12 mouse cellular contexts compared by ENCODE assay signal in genomic region chr10:111559341-111560246, GRCm38 (mm10). TPM values are rescaled to one million over a fixed set of nuclear protein-coding genes. Genes with fewer than 3 reads are reported as not detected.
DNase-seq lines count a peak whose midpoint lies in the region; ATAC-seq and TF ChIP-seq lines count a peak whose summit lies in the region.
"Had no signal": no experiment of that assay in that cellular context is flagged by ENCODE, and none has a peak within 500 bp of the region (broad histone marks: within the 10 kb centered on the region; RNA-seq: fewer than 3 reads in every experiment).

No protein-coding gene starts in this region.

- H3K36me3 ChIP-seq in heart, embryonic 11.5 days (ENCODE audit: control insufficient read depth, insufficient read depth, low read length) = no peaks in the 10 kb centered on the region
- no peaks in the 10 kb centered on the region for H3K36me3 ChIP-seq in lung, postnatal 0 days (ENCODE audit: insufficient read depth, low read length)
- H3K36me3 ChIP-seq: liver, embryonic 15.5 days; neural tube, embryonic 12.5 days had no signal

- no peak for ATAC-seq in heart, embryonic 11.5 days (replicated peaks; ENCODE audit: insufficient number of reproducible peaks, low FRiP score, low TSS enrichment)
- ATAC-seq in lung, postnatal 0 days = peak; percentile 47

- no peaks in the 10 kb centered on the region for H3K9me3 ChIP-seq in heart, embryonic 11.5 days (replicated peaks; ENCODE audit: control insufficient read depth, low read length)
- H3K9me3 ChIP-seq in lung, postnatal 0 days (ENCODE audit: low read length) = no peaks in the 10 kb centered on the region
- H3K9me3 ChIP-seq: liver, embryonic 15.5 days; neural tube, embryonic 12.5 days had no signal

- DNase-seq in heart, postnatal 25 days (ENCODE audit: low spot score) = no peak
- DNase-seq in lung, postnatal 0 days (ENCODE audit: low spot score) = peak; percentile 63
- DNase-seq in lung, postnatal 25 days (ENCODE audit: low spot score) = no peak
- peak; percentile 22 to 52 for DNase-seq in lung, postnatal 4 days
- DNase-seq in thymus, postnatal 36 days = peak; percentile 54 to 79
- DNase-seq in layer of hippocampus, adult 9-11 months = no peak
- no peak for DNase-seq in retina, postnatal 1 day
- DNase-seq: spleen, adult 18-20 months had no signal

- peak overlapping the region; percentile 54 for H3K27ac ChIP-seq in heart, embryonic 11.5 days (ENCODE audit: low read depth, low read length)
- peak overlapping the region; percentile 43; the same call in 1 of the 2 replicates for H3K27ac ChIP-seq in lung, postnatal 0 days (ENCODE audit: low read length)
- H3K27ac ChIP-seq: layer of hippocampus, adult 2 months; liver, embryonic 15.5 days; neural tube, embryonic 12.5 days had no signal

- no peak for TF ChIP-seq CTCF in lung, postnatal 0 days (IDR thresholded peaks at IDR 0.05)

- 58% methylated on average over 17 of the region's 17 CpGs for WGBS in heart, embryonic 11.5 days (ENCODE audit: insufficient replicate concordance)
- WGBS in lung, postnatal 0 days = 15% methylated on average over 17 of the region's 17 CpGs

- no peaks in the 10 kb centered on the region for H3K27me3 ChIP-seq in heart, embryonic 11.5 days (ENCODE audit: control insufficient read depth, insufficient read depth, low read length)
- no peaks in the 10 kb centered on the region for H3K27me3 ChIP-seq in lung, postnatal 0 days (replicated peaks; ENCODE audit: insufficient read depth, low read length)
- H3K27me3 ChIP-seq: liver, embryonic 15.5 days; neural tube, embryonic 12.5 days had no signal

- no peak overlapping the region for H3K4me3 ChIP-seq in heart, embryonic 11.5 days (ENCODE audit: low read depth, low read length)
- no peak overlapping the region for H3K4me3 ChIP-seq in lung, postnatal 0 days (ENCODE audit: low read depth, low read length)
- H3K4me3 ChIP-seq: layer of hippocampus, adult 2 months; liver, embryonic 15.5 days; neural tube, embryonic 12.5 days had no signal

- 0 out of 2 replicates have a peak overlapping the region, but pooled peaks have one; percentile 22 for H3K9ac ChIP-seq in heart, embryonic 11.5 days (ENCODE audit: low read depth, low read length)
- no peak overlapping the region for H3K9ac ChIP-seq in lung, postnatal 0 days (replicated peaks; ENCODE audit: low read depth)
- H3K9ac ChIP-seq: liver, embryonic 15.5 days; neural tube, embryonic 12.5 days had no signal

- intact Hi-C loops in heart, postnatal 25 days (cut with DNase I) = no loop called here

- H3K4me1 ChIP-seq in heart, embryonic 11.5 days (ENCODE audit: control insufficient read depth, insufficient read depth, low read length) = peaks cover 15% of the 10 kb centered on the region
- peaks cover 19% of the 10 kb centered on the region for H3K4me1 ChIP-seq in lung, postnatal 0 days (ENCODE audit: insufficient read depth, low read depth, low read length)

- H3K4me2 ChIP-seq in heart, embryonic 11.5 days = no peak overlapping the region; the same call in 1 of the 2 replicates
- no peak overlapping the region for H3K4me2 ChIP-seq in lung, postnatal 0 days (replicated peaks; ENCODE audit: low read depth, low read length)
- H3K4me2 ChIP-seq: liver, embryonic 15.5 days; neural tube, embryonic 12.5 days had no signal

- peak; percentile 79 for TF ChIP-seq EP300 in lung, postnatal 0 days (IDR thresholded peaks at IDR 0.05)

RNA-seq across cellular contexts. Expression of gene Phlda1, which starts 53.5 kb away (rescaled TPM):
- 20.9 and 22.2 TPM in 2 replicates for polyA plus RNA-seq in heart, embryonic 11.5 days (2014; fragmentation: Nextera tagmentation; extraction: Ambion mirVana)
- 10 to 100 TPM; 16.9 to 18.8 TPM for total RNA-seq in heart, postnatal 25 days (2021)
- polyA plus RNA-seq in lung, postnatal 0 days (2015; fragmentation: Nextera tagmentation; extraction: Ambion mirVana) = 97.0 and 100.0 TPM in 2 replicates

Comparison
In these comparisons a context has a peak if more than half of its experiments do, and no peak if none do; other contexts are left out.
1. DNase-seq: peak in lung, postnatal 0 days (single experiment), lung, postnatal 4 days (2 of 2) and thymus, postnatal 36 days (2 of 2); none in heart, postnatal 25 days (single experiment), lung, postnatal 25 days (single experiment), layer of hippocampus, adult 9-11 months (single experiment) and retina, postnatal 1 day (single experiment).